In the genomic region with DNA sequence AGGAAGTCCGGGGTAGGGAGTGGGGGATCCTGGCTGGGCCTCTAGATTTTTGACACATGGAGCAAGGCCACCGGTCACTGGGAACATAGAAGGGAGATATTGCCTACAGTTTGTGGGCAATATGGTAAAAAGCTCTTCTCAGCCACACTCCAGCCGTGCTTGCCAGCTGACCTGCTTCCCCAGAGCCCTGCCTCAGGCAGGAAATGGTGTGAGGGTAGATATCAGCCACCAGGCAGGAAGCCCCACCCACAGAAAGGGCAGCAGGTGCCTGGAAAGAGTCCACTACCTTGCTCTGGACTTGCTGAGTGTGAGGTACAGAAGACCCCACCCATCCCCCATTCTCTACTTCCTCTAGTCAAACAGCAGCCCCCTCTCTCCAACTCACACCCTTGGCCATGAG, we compare ENCODE assay signal across 9 mouse cellular contexts.
DNase-seq lines count a peak whose midpoint lies in the region; ATAC-seq lines count a peak whose summit lies in the region.
"Had no signal": no experiment of that assay in that cellular context is flagged by ENCODE, and none has a peak within 500 bp of the region (broad histone marks: within the 10 kb centered on the region; RNA-seq: fewer than 3 reads in every experiment).

No protein-coding gene starts in this region.

- H3K4me3 ChIP-seq in embryonic facial prominence, embryonic 10.5 days: no peak overlapping the region
- H3K4me3 ChIP-seq in lung, embryonic 16.5 days (ENCODE audit: low read length): no peak overlapping the region
- no peak overlapping the region for H3K4me3 ChIP-seq in hindbrain, embryonic 16.5 days (ENCODE audit: low read length)
- H3K4me3 ChIP-seq: hindbrain, embryonic 15.5 days had no signal

- no peaks in the 10 kb centered on the region for H3K27me3 ChIP-seq in embryonic facial prominence, embryonic 10.5 days (replicated peaks; ENCODE audit: low read depth, poor library complexity, severe bottlenecking)
- no peaks in the 10 kb centered on the region for H3K27me3 ChIP-seq in lung, embryonic 16.5 days (ENCODE audit: control insufficient read depth, insufficient read depth, low read depth, low read length)
- H3K27me3 ChIP-seq in hindbrain, embryonic 16.5 days (replicated peaks; ENCODE audit: control insufficient read depth, insufficient read depth, low read length): no peaks in the 10 kb centered on the region
- H3K27me3 ChIP-seq: hindbrain, embryonic 15.5 days had no signal

- H3K36me3 ChIP-seq in embryonic facial prominence, embryonic 10.5 days (replicated peaks): no peaks in the 10 kb centered on the region
- H3K36me3 ChIP-seq in lung, embryonic 16.5 days (ENCODE audit: control insufficient read depth, insufficient read depth, low read length): no peaks in the 10 kb centered on the region
- H3K36me3 ChIP-seq in hindbrain, embryonic 16.5 days (ENCODE audit: control insufficient read depth, insufficient read depth, low read length): no peaks in the 10 kb centered on the region
- H3K36me3 ChIP-seq: hindbrain, embryonic 15.5 days had no signal

- 86% methylated on average over 3 of the region's 3 CpGs for WGBS in embryonic facial prominence, embryonic 10.5 days
- 46% methylated on average over 3 of the region's 3 CpGs for WGBS in lung, embryonic 16.5 days
- 71% methylated on average over 3 of the region's 3 CpGs for WGBS in hindbrain, embryonic 16.5 days

- no peak overlapping the region for H3K4me2 ChIP-seq in lung, embryonic 16.5 days (ENCODE audit: low read depth, low read length)
- no peak overlapping the region for H3K4me2 ChIP-seq in hindbrain, embryonic 16.5 days (ENCODE audit: low read length)
- H3K4me2 ChIP-seq: hindbrain, embryonic 15.5 days had no signal

- 0 out of 2 replicates have a peak overlapping the region, but pooled peaks have one; percentile 7 for H3K27ac ChIP-seq in embryonic facial prominence, embryonic 10.5 days (replicated peaks)
- peak overlapping the region; percentile 64 for H3K27ac ChIP-seq in lung, embryonic 16.5 days (ENCODE audit: low read length)
- H3K27ac ChIP-seq in hindbrain, embryonic 16.5 days (ENCODE audit: low read depth, low read length): no peak overlapping the region
- H3K27ac ChIP-seq: hindbrain, embryonic 15.5 days had no signal

- H3K9ac ChIP-seq in lung, embryonic 16.5 days (ENCODE audit: low read length): no peak overlapping the region
- H3K9ac ChIP-seq in hindbrain, embryonic 16.5 days (ENCODE audit: low read depth, low read length): no peak overlapping the region
- H3K9ac ChIP-seq: hindbrain, embryonic 15.5 days had no signal

- ATAC-seq in lung, embryonic 16.5 days (ENCODE audit: low read depth): peak; percentile 35
- no peak; the same call in 1 of the 2 replicates for ATAC-seq in monocyte, adult 5-6 weeks (replicated peaks; ENCODE audit: insufficient number of reproducible peaks, low FRiP score, low TSS enrichment, poor library complexity, severe bottlenecking)
- no peak for ATAC-seq in hindbrain, embryonic 16.5 days

- no peaks in the 10 kb centered on the region for H3K9me3 ChIP-seq in embryonic facial prominence, embryonic 10.5 days
- no peaks in the 10 kb centered on the region for H3K9me3 ChIP-seq in lung, embryonic 16.5 days (ENCODE audit: control insufficient read depth, low read length)
- no peaks in the 10 kb centered on the region for H3K9me3 ChIP-seq in hindbrain, embryonic 16.5 days (ENCODE audit: control insufficient read depth, low read length)
- H3K9me3 ChIP-seq: hindbrain, embryonic 15.5 days had no signal

- peak; percentile 93 for DNase-seq in 416B (ENCODE audit: low read depth)
- DNase-seq in embryonic facial prominence, embryonic 10.5 days (ENCODE audit: low spot score): no peak
- DNase-seq in kidney, adult 11 months: peak; percentile 48
- no peak for DNase-seq in cerebellum, adult 9-11 months
- DNase-seq in cerebellum, postnatal 10 days: no peak

- H3K4me1 ChIP-seq in embryonic facial prominence, embryonic 10.5 days: 0 out of 2 replicates have a peak, but pooled peaks cover 4% of the 10 kb centered on the region
- H3K4me1 ChIP-seq in lung, embryonic 16.5 days (replicated peaks; ENCODE audit: control insufficient read depth, insufficient read depth, low read length): peaks cover 31% of the 10 kb centered on the region
- no peaks in the 10 kb centered on the region for H3K4me1 ChIP-seq in hindbrain, embryonic 16.5 days (ENCODE audit: control insufficient read depth, insufficient read depth, low read depth, low read length)
- H3K4me1 ChIP-seq: hindbrain, embryonic 15.5 days had no signal

Comparison
In these comparisons a context has a peak if more than half of its experiments do, and no peak if none do; other contexts are left out.
1. DNase-seq: peak in 416B (single experiment) and kidney, adult 11 months (single experiment); none in embryonic facial prominence, embryonic 10.5 days (single experiment), cerebellum, adult 9-11 months (single experiment) and cerebellum, postnatal 10 days (0 of 2).